Mouse (Mus musculus): Measurements from ENCODE around the gene Prkcq. TPM values are rescaled to one million over a fixed set of nuclear protein-coding genes. Genes with fewer than 3 reads are reported as not detected.

Gene Prkcq
- polyA plus RNA-seq (2012; rRNA removed): 2.8 and 3.8 TPM in 2 replicates

DNA sequence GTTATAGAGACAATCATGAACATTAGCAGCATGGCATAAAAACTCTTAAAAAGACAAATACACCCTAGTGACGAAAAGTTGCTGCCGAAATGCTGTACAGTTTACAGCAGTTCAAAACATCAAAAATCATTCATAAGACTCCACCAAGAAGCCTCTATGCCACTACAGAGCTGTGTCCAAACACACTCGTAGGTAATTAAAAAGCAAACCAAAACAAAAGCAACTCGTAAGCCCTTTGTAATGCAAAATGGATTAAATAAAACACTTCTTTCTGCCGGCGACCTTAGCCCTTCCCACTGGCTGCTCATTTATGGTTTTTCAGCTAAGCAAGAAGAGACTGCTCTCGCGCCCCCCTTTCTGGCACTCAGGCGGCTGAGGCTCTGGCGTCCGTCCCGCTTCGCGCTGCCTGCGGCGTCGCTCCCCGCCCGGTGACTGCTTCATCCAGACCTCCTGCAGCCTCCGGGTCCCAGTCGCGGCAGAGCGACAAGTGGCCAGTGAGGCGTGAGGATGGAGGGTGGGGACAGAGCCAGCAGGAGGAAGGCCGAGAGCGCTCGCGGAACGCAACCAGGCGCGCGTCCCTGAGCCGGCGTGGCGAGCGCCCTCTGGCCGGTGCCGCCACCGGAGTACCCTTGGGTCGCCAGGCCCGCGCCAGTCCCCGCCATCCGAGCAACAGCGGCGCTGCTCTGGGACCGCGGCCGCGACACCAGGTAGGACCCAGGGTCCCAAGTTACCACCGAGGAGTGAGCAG is at the start of gene Prkcq:
Gene Prkcq (plus strand): TSS at position 355 of the 748 bp plus-strand sequence.
- Histone ChIP-seq H3K4me3 (replicated peaks; ENCODE audit: extremely low read depth, low read depth, low read length) (peak within 1 kb of the TSS; percentile 40), H3K4me1 (ENCODE audit: control insufficient read depth, insufficient read depth, low read length) (no peaks in the 10 kb centered on the region)
- TF ChIP-seq POLR2A (IDR thresholded peaks at IDR 0.05; ENCODE audit: borderline replicate concordance, extremely low read depth, low read depth, low read length) (0 out of 2 replicates have a peak, but pooled peaks have one; percentile 6), CTCF (IDR thresholded peaks at IDR 0.05; ENCODE audit: insufficient read depth, low read length) (no peak)
- 2% methylated on average over 51 of the region's 51 CpGs for WGBS
- DNase-seq: peak; percentile 34

DNA sequence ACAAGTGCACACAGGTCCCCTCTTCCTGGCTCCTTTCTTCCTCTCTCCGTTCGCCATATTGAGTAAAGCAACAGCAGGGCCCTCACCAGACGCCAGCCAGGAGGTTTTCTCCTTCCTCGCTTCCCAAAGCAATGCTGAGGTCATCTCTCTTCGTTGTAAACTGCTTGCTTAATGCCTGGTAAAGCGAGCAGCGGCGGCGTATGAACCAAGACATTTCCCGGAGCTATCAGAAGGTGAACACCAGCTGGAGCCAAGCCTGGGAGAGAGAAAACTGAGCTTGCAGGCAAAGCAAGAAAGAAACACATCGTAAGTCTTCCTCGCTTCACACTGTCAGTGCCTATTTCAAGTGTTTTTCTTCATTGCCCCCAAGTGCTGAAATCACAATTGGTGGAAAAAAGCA is 41.0 kb upstream of the Prkcq start:
- TF ChIP-seq CTCF (IDR thresholded peaks at IDR 0.05; ENCODE audit: insufficient read depth, low read length) (no peak), POLR2A (IDR thresholded peaks at IDR 0.05; ENCODE audit: borderline replicate concordance, extremely low read depth, low read depth, low read length) (no peak)
- WGBS: 86% methylated on average over 12 of the region's 12 CpGs
- H3K4me3 ChIP-seq (replicated peaks; ENCODE audit: extremely low read depth, low read depth, low read length): no peak overlapping the region
- H3K4me1 ChIP-seq (ENCODE audit: control insufficient read depth, insufficient read depth, low read length): no peaks in the 10 kb centered on the region
- DNase-seq: no peak

DNA sequence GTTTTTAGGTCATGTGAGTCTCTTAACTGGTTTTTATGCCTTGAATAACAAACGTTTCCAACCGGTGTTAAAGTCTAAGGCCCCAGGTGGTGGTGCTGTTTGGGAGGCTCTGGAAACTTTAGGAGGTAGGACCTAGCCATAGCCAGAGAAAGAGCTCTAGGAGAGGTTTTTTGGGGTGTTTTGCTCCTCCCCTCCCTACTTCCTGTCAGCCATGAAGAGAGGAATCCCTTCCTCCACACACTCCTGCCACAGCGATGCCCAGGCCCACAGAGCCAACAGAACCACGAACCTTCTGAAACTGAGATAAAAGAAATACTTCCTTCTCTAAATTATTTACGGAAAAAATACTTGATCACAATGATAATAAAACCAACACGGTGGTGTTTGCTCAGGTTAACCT is 36.2 kb upstream of the Prkcq start:
- no peak for TF ChIP-seq POLR2A (IDR thresholded peaks at IDR 0.05; ENCODE audit: borderline replicate concordance, extremely low read depth, low read depth, low read length)
- TF ChIP-seq CTCF (IDR thresholded peaks at IDR 0.05; ENCODE audit: insufficient read depth, low read length): no peak
- 42% methylated on average over 6 of the region's 6 CpGs for WGBS
- H3K4me1 ChIP-seq (ENCODE audit: control insufficient read depth, insufficient read depth, low read length): no peaks in the 10 kb centered on the region
- DNase-seq: no peak
- H3K4me3 ChIP-seq (replicated peaks; ENCODE audit: extremely low read depth, low read depth, low read length): no peak overlapping the region

DNA sequence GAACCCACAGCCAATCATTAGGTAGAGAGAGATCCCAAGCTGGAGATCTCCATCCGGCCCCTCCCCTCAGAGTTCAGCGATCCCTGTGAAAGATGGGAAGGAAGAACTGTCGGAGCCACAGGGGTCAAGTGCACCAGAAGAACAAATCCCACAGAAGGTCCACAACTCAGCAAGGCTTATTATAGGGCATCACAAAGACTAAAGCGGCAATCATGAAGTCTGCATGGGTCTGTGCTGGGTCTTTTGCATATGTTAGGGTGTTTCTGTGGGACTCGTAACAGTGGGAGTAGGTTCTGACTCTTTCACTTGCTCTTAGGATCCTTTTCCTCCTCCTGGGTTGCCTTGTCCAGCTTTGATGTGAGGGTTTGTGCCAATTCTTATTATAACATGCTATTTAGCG is 33.8 kb upstream of the Prkcq start:
- WGBS: 85% methylated on average over 6 of the region's 6 CpGs
- H3K4me1 ChIP-seq (ENCODE audit: control insufficient read depth, insufficient read depth, low read length): no peaks in the 10 kb centered on the region
- DNase-seq: no peak
- no peak overlapping the region for H3K4me3 ChIP-seq (replicated peaks; ENCODE audit: extremely low read depth, low read depth, low read length)
- no peak for TF ChIP-seq CTCF (IDR thresholded peaks at IDR 0.05; ENCODE audit: insufficient read depth, low read length)
- TF ChIP-seq POLR2A (IDR thresholded peaks at IDR 0.05; ENCODE audit: borderline replicate concordance, extremely low read depth, low read depth, low read length): no peak

DNA sequence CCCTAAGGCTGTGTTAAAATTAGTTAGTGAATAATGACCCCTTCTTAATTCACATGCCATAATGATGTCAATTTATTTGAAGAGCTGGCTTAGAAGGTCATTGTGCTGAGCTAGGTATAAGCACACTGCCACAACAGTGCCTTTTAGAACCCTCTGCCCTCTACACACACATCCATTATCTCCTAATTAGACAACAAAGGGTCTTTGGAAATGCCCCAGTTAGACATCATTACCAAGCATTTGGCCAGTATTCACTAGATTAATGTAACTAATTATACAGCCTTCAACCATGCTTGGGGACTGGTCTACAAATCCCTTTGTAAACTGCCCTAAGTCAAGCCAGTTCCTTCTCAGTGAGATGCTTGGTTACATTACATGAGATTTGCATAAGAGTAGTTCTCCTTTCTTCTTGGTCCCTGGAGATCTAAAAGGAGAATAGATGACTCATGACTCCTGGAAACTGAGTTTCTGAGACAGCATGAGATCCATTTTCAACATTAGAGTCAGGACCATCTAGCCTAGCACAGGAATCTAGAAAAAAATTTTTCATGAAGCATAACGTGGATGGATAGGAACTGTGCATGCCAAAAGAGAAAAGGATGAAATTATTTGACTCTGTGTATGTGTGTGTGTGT is 32.3 kb upstream of the Prkcq start:
- H3K4me1 ChIP-seq (ENCODE audit: control insufficient read depth, insufficient read depth, low read length): no peaks in the 10 kb centered on the region
- TF ChIP-seq POLR2A (IDR thresholded peaks at IDR 0.05; ENCODE audit: borderline replicate concordance, extremely low read depth, low read depth, low read length) (no peak), CTCF (IDR thresholded peaks at IDR 0.05; ENCODE audit: insufficient read depth, low read length) (no peak)
- 77% methylated on average over 1 of the region's 1 CpGs for WGBS
- no peak for DNase-seq
- H3K4me3 ChIP-seq (replicated peaks; ENCODE audit: extremely low read depth, low read depth, low read length): no peak overlapping the region

DNA sequence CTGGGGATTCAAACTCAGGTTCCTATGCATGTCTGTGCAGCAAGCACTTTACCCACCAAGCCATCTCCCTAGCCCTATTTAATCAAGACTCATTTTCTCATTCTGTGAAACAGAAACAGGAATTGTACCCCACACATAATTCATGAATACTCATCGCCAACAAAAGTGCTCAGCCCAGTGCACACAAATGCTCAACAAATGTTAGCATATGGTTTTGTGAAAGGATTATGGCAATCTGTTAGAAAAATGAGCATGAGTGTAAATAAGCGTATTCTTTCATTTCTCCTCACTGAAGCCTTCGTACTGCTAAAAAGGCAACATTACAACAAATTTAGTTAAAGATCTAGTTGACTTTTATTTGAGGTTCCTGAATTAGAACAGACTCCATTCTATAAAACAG is 31.5 kb upstream of the Prkcq start:
- no peak overlapping the region for H3K4me3 ChIP-seq (replicated peaks; ENCODE audit: extremely low read depth, low read depth, low read length)
- no peak for TF ChIP-seq POLR2A (IDR thresholded peaks at IDR 0.05; ENCODE audit: borderline replicate concordance, extremely low read depth, low read depth, low read length)
- no peak for TF ChIP-seq CTCF (IDR thresholded peaks at IDR 0.05; ENCODE audit: insufficient read depth, low read length)
- no peak for DNase-seq
- WGBS: 83% methylated on average over 3 of the region's 3 CpGs
- no peaks in the 10 kb centered on the region for H3K4me1 ChIP-seq (ENCODE audit: control insufficient read depth, insufficient read depth, low read length)

DNA sequence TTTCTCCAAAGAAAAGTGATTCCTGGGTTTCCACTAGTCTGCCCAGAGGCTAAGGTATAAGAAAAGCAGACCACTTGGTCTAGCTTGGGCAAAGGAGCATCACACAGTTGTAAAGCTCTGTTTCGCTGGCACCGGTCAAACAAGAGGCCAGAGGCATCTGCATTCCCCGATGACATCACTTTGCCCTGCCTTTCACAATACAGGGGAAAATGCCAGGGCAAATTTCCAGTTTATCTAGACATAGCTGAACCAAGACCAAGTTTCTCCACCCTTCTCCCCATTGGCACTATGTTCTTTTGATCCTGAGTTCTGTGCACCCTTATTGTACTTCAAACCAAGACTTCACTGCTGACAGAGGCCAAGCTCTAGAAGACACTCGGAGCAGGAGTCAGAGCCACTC is 22.8 kb upstream of the Prkcq start:
- 72% methylated on average over 4 of the region's 4 CpGs for WGBS

DNA sequence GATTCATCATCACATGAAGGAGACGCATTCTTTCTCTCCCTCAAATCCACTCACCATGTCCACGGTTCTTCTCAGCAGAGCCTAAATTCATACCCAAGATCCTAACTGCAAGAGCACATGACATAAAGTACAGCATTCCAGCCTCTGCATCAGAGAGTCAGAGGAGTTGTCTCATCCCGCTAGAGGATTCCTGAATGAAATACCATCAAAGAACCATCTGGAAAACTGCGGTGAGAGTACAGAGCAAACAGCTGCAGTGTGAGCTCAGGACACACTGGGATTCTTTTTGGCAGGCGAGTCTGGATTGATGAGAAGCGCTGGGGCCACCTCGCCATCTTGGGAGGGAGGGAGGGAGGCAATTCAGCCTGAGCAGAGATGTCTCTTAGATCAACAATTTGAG is 20.9 kb upstream of the Prkcq start:
- Histone ChIP-seq H3K4me1 (ENCODE audit: control insufficient read depth, insufficient read depth, low read length) (no peaks in the 10 kb centered on the region), H3K4me3 (replicated peaks; ENCODE audit: extremely low read depth, low read depth, low read length) (no peak overlapping the region)
- TF ChIP-seq CTCF (IDR thresholded peaks at IDR 0.05; ENCODE audit: insufficient read depth, low read length) (no peak), POLR2A (IDR thresholded peaks at IDR 0.05; ENCODE audit: borderline replicate concordance, extremely low read depth, low read depth, low read length) (no peak)
- DNase-seq: no peak
- 62% methylated on average over 7 of the region's 7 CpGs for WGBS

More for the DNA sequence above, 22.8 kb upstream of the Prkcq start:
- no peak for TF ChIP-seq POLR2A (IDR thresholded peaks at IDR 0.05; ENCODE audit: borderline replicate concordance, extremely low read depth, low read depth, low read length)
- TF ChIP-seq CTCF (IDR thresholded peaks at IDR 0.05; ENCODE audit: insufficient read depth, low read length): no peak
- no peak for DNase-seq
- Histone ChIP-seq H3K4me3 (replicated peaks; ENCODE audit: extremely low read depth, low read depth, low read length) (no peak overlapping the region), H3K4me1 (ENCODE audit: control insufficient read depth, insufficient read depth, low read length) (no peaks in the 10 kb centered on the region)

DNA sequence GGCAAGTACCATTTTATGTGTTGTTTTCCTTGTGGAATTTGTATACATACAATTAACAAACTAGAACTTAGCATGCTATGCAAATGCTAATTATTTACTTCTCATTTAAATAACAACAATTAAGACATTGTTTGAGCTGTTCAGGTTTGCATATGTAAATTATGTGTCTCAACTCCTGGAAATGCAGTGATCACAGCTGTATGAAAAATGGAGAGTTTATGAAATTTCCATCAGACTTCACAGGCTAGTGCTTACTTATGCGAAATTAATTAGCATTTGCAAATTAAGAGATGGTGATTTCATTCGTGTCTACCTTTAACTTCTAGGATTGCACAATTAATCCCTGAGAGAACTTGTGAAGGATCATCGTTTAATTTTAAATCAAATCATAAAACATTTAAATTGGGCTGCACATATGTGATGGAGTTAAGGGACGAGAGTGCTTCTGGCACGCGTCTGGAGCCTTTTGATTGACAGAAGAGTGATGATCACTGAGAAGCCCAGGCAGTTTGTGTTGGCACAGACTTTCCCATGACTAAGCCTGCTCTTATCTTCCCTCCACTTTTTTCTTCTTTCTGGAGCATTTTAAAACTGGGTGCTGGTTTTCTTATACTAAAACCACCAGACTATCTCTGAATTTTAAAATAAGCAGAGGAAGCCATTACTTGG is 20.1 kb upstream of the Prkcq start:
- Histone ChIP-seq H3K4me1 (ENCODE audit: control insufficient read depth, insufficient read depth, low read length) (no peaks in the 10 kb centered on the region), H3K4me3 (replicated peaks; ENCODE audit: extremely low read depth, low read depth, low read length) (no peak overlapping the region)
- WGBS: 78% methylated on average over 6 of the region's 6 CpGs
- no peak for TF ChIP-seq POLR2A (IDR thresholded peaks at IDR 0.05; ENCODE audit: borderline replicate concordance, extremely low read depth, low read depth, low read length)
- TF ChIP-seq CTCF (IDR thresholded peaks at IDR 0.05; ENCODE audit: insufficient read depth, low read length): no peak
- DNase-seq: no peak
